Mouse (Mus musculus) forebrain, postnatal 0 days (tissue): ENCODE measurements around the gene Nrarp. TPM values are rescaled to one million over a fixed set of nuclear protein-coding genes. Genes with fewer than 3 reads are reported as not detected.
A peak's percentile ranks its signal among the peaks of the same experiment; 100 is the strongest.

Source experiments
- ATAC-seq: fragments of 200-750 bp; cut with Nextera tagmentation; 2 replicates; pipeline ENCODE4 v1.8.0; 2017; ENCODE audit warnings: mild to moderate bottlenecking, moderate library complexity
- DNase-seq: peaks from one replicate; pipeline ENCODE4 v3.0.0-alpha.2; 2015
- H3K27ac ChIP-seq: fragments of 300-500 bp; sonication (generic); 2 replicates; pipeline ENCODE4 v1.5.1; 2014; ENCODE audit warnings: low read depth, mild to moderate bottlenecking, antibody characterized with exemption, low read length, moderate library complexity, mixed read lengths
- H3K27me3 ChIP-seq: fragments of 300-500 bp; sonication (generic); 2 replicates; pipeline ENCODE4 v1.6.1; 2014; ENCODE audit warnings: mild to moderate bottlenecking, low read length, mixed read lengths; ENCODE audit not compliant: insufficient read depth
- H3K36me3 ChIP-seq: fragments of 300-500 bp; sonication (generic); 2 replicates; pipeline ENCODE4 v1.6.1; 2014; ENCODE audit warnings: mild to moderate bottlenecking, moderate library complexity; ENCODE audit not compliant: insufficient read depth
- H3K4me1 ChIP-seq: fragments of 300-500 bp; sonication (generic); 2 replicates; pipeline ENCODE4 v1.6.1; 2014; ENCODE audit warnings: antibody characterized with exemption; ENCODE audit not compliant: insufficient read depth
- H3K4me2 ChIP-seq: fragments of 300-500 bp; sonication (generic); 2 replicates; pipeline ENCODE4 v1.6.1; 2014; ENCODE audit warnings: low read depth, mild to moderate bottlenecking, moderate library complexity
- H3K4me3 ChIP-seq: fragments of 300-500 bp; sonication (generic); 2 replicates; pipeline ENCODE4 v1.5.1; 2014; ENCODE audit warnings: low read depth, low read length, mixed read lengths
- H3K9ac ChIP-seq: fragments of 300-500 bp; sonication (generic); 2 replicates; pipeline ENCODE4 v1.6.1; 2014; ENCODE audit warnings: mild to moderate bottlenecking
- H3K9me3 ChIP-seq: fragments of 300-500 bp; sonication (generic); 2 replicates; pipeline ENCODE4 v1.6.1; 2016; ENCODE audit warnings: low read length
- CTCF ChIP-seq: sonication (generic); IDR thresholded peaks from 2 replicates; pipeline ENCODE4 v1.5.1; 2016; ENCODE audit warnings: antibody characterized with exemption, control low read depth, low read depth
- WGBS: fragments of 180-500 bp; shearing (Covaris S2); extraction: QIAGEN DNeasy Blood & Tissue Kit; methylation state at CpG from one replicate; pipeline ENCODE4 v1.1.7; 2014; 5-methylcytosine and 5-hydroxymethylcytosine counted together
- polyA plus RNA-seq: library from polyadenylated mRNA; unstranded; fragments of >200 nt; fragmentation: Nextera tagmentation; extraction: Ambion mirVana; gene quantifications from 2 replicates; pipeline ENCODE4 v1.2.1, GENCODE M21; 2015
- total RNA-seq: library from RNA; depleted of rRNA; stranded (reverse); fragments of >200 nt; gene quantifications from 2 replicates; pipeline ENCODE4 v1.2.3, GENCODE M21; 2014

Gene Nrarp
- total and polyA plus RNA-seq, 2 experiments from 2014 or later, result 17.8 to 40.0 TPM

DNA sequence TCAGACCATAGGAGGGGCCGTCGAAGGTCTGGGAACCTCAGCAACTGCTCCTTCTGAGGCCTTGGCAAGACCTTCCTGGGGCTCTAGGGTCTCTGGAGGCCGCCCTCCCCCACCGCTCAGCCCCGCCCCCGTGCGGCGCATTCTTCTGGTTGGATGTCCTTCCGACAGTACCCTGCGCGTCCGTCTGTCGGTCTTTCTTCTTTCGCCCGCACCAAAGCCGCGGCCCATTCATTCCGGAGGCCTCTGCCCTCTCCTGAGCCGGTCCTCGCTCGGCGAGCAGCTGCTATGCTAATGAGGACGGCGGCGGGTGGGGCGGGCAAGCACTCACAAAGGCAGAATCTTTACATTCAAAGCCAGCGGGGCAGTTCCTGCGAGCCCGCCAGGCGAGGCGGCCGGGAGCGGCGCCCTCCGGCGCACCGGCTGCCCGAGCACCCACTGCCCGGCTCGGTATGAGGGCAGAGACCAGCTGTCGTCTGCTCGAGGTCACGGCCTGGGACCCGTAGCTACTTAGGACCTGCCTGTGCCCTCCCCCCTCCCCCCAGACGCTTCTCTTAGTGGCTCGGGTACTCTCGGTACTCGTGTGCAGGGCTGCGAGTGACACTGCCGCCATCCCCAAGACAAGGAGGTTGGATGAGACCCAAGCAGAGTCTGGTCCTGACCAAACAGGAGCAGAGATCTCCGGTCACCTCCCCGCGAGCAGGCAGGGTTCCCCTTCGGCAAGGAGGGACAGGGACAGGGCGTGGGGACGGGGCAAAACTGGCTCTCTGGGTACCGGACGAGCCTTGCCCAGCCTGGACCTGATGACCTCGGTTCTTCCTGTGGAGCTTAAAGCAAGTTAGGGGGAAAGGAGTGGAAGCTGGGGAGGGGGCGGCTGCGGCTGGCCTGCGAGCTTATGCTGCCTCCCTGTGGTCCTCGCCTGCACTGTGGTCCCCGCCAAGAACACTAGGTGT is 5.3 kb downstream of the Nrarp start:
- Histone ChIP-seq H3K27ac (peak overlapping the region; percentile 85), H3K4me2 (peak overlapping the region; percentile 83), H3K27me3 (no peaks in the 10 kb centered on the region), H3K4me3 (peak overlapping the region; percentile 52), H3K9ac (peak overlapping the region; percentile 77), H3K4me1 (0 out of 2 replicates have a peak, but pooled peaks cover 13% of the 10 kb centered on the region), H3K9me3 (no peaks in the 10 kb centered on the region), H3K36me3 (no peaks in the 10 kb centered on the region)
- peak; percentile 81 for DNase-seq
- peak; percentile 81 for ATAC-seq
- 6% methylated on average over 64 of the region's 64 CpGs for WGBS
- peak; percentile 93 for TF ChIP-seq CTCF

DNA sequence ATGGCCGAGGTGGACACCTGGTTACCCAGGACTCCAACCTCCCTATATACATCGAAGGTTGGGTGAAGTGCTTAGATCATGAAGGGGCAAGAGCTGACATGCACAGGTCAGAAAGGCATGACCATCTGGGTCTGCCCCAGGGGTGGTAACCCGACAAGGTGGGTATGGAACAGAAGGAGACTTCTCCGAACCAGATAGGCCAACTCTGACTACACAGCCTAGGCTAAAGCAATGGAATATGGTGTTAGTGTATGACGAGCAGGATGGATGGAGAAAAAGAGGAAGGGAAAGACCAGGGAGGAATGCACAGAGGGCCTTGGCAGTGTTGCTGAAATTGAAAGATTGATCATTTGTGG is 6.0 kb downstream of the Nrarp start:
- Histone ChIP-seq H3K4me1 (0 out of 2 replicates have a peak, but pooled peaks cover 13% of the 10 kb centered on the region), H3K4me3 (peak overlapping the region; percentile 52), H3K9me3 (no peaks in the 10 kb centered on the region), H3K27ac (no peak overlapping the region), H3K4me2 (peak overlapping the region; percentile 83), H3K9ac (0 out of 2 replicates have a peak overlapping the region, but pooled peaks have one; percentile 77), H3K36me3 (no peaks in the 10 kb centered on the region), H3K27me3 (no peaks in the 10 kb centered on the region)
- 26% methylated on average over 5 of the region's 5 CpGs for WGBS
- DNase-seq, result no peak
- 0 out of 2 replicates have a peak, but pooled peaks have one; percentile 3 for ATAC-seq
- TF ChIP-seq CTCF, result no peak

- TF ChIP-seq CTCF, result no peak
- H3K36me3 ChIP-seq, result no peaks in the 10 kb centered on the region
- no peak overlapping the region for H3K9ac ChIP-seq
- 85% methylated on average over 6 of the region's 6 CpGs for WGBS
- H3K27me3 ChIP-seq, result no peaks in the 10 kb centered on the region
- no peak overlapping the region for H3K27ac ChIP-seq
- H3K4me3 ChIP-seq, result no peak overlapping the region
- 0 out of 2 replicates have a peak, but pooled peaks cover 6% of the 10 kb centered on the region for H3K4me1 ChIP-seq
- no peak overlapping the region for H3K4me2 ChIP-seq
- ATAC-seq (no peak), DNase-seq (no peak)
- H3K9me3 ChIP-seq, result no peaks in the 10 kb centered on the region
Measured at GRCm38 (mm10) chr2:25187841-25188240, 7.3 kb downstream of the Nrarp start.

- Histone ChIP-seq H3K9ac (no peak overlapping the region), H3K4me3 (no peak overlapping the region), H3K4me2 (no peak overlapping the region), H3K4me1 (no peaks in the 10 kb centered on the region), H3K27me3 (peaks cover 6% of the 10 kb centered on the region; the same call in 1 of the 2 replicates), H3K9me3 (no peaks in the 10 kb centered on the region), H3K36me3 (peaks cover 6% of the 10 kb centered on the region), H3K27ac (no peak overlapping the region)
- WGBS, result 2% methylated on average over 6 of the region's 6 CpGs
- DNase-seq (peak; percentile 87), ATAC-seq (peak; percentile 87)
- peak; percentile 97 for TF ChIP-seq CTCF
Measured at GRCm38 (mm10) chr2:25193330-25193770, 12.8 kb downstream of the Nrarp start.

DNA sequence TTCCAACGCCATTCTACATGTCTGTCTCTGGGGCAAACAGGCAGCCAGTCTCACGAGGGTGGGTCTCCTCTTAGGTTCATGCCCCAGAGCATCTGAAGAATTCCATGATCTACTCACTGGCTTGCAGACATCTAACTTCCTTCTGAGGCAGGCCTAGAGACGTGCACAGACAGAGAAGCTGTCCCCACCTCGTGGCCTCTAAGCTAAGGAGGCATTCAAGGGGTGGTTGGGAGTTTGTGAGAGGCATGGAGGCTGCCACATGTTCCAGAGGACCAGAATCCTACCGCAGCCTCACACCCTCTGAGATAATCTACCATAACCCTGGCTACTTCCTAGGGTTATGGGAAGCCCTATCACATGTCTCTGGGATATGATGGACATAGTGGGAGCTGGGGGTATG is 13.4 kb downstream of the Nrarp start:
- Histone ChIP-seq H3K9ac (no peak overlapping the region), H3K4me1 (no peaks in the 10 kb centered on the region), H3K36me3 (peaks cover 12% of the 10 kb centered on the region), H3K9me3 (no peaks in the 10 kb centered on the region), H3K4me2 (no peak overlapping the region), H3K27ac (no peak overlapping the region), H3K27me3 (peaks cover 6% of the 10 kb centered on the region; the same call in 1 of the 2 replicates), H3K4me3 (no peak overlapping the region)
- DNase-seq, result no peak
- TF ChIP-seq CTCF, result no peak
- no peak for ATAC-seq
- 77% methylated on average over 5 of the region's 5 CpGs for WGBS

DNA sequence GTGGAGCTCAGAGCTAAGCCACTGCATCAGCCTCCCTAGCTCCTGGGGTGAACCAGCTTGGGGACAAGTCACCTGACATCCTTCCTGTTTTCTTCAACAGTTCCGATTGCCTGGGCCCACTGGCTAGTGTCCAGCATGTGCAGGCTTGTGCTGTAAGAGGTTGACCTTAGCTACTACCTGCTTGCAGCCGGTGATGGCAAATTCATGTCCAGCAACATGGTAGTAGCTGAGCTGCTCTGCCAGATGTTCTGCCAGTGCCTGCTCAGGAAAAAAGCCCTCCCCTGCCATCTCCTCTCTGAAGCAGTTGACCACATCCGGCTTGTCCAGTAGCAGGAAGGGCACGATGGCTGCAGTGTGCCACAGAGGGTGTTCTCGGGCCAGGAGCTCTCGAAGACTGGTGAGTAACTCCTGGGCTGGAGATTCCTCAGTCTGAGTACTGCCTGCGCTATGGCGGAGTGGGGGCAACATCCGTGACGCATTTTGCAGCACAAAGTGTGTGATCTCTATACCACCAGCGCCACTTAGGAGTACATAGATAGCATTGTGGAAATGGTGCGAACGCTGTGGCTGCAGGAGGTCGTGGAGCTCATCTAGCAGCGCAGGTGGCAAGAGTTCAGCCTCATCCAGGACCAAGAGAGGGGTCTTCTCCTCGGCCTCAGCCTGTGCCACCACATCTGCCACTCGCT is 14.1 kb downstream of the Nrarp start:
- Histone ChIP-seq H3K9ac (no peak overlapping the region), H3K4me3 (no peak overlapping the region), H3K27ac (no peak overlapping the region), H3K27me3 (peaks cover 6% of the 10 kb centered on the region; the same call in 1 of the 2 replicates), H3K9me3 (no peaks in the 10 kb centered on the region), H3K36me3 (peaks cover 18% of the 10 kb centered on the region), H3K4me2 (no peak overlapping the region), H3K4me1 (no peaks in the 10 kb centered on the region)
- 84% methylated on average over 17 of the region's 17 CpGs for WGBS
- no peak for TF ChIP-seq CTCF
- no peak for DNase-seq
- no peak for ATAC-seq
